Mouse (Mus musculus): Measurements from ENCODE around the gene Hdgfl2. TPM values are rescaled to one million over a fixed set of nuclear protein-coding genes. Genes with fewer than 3 reads are reported as not detected.
A peak's percentile ranks its signal among the peaks of the same experiment; 100 is the strongest.

The Hdgfl2 gene
- polyA plus RNA-seq, 1 experiment = 80.6 TPM

GRCm38 (mm10) chr17:56092312-56092711 is 12.9 kb downstream of the Hdgfl2 start:
- no peak for DNase-seq
- Histone ChIP-seq H3K27ac (ENCODE audit: control insufficient read depth, insufficient read depth, low read length) (no peak overlapping the region), H3K4me3 (ENCODE audit: control insufficient read depth, insufficient read depth, low read length) (no peak overlapping the region), H3K4me1 (replicated peaks; ENCODE audit: control insufficient read depth, insufficient read depth, low read length) (no peaks in the 10 kb centered on the region), H3K27me3 (ENCODE audit: control insufficient read depth, insufficient read depth, low read length) (no peaks in the 10 kb centered on the region), H3K36me3 (ENCODE audit: control insufficient read depth, insufficient read depth, low read length) (peaks cover 6% of the 10 kb centered on the region)
- WGBS = 100% methylated on average over 1 of the region's 1 CpGs
- TF ChIP-seq CTCF (IDR thresholded peaks at IDR 0.05; ENCODE audit: borderline replicate concordance, control insufficient read depth, extremely low read depth, insufficient read depth, low read length, poor library complexity) (no peak), POLR2A (IDR thresholded peaks at IDR 0.05; ENCODE audit: control insufficient read depth, extremely low read depth, insufficient read depth, low read length, poor library complexity) (no peak)

- Histone ChIP-seq H3K4me3 (ENCODE audit: control insufficient read depth, insufficient read depth, low read length) (no peak overlapping the region), H3K4me1 (replicated peaks; ENCODE audit: control insufficient read depth, insufficient read depth, low read length) (no peaks in the 10 kb centered on the region), H3K36me3 (ENCODE audit: control insufficient read depth, insufficient read depth, low read length) (peaks cover 11% of the 10 kb centered on the region), H3K27me3 (ENCODE audit: control insufficient read depth, insufficient read depth, low read length) (no peaks in the 10 kb centered on the region), H3K27ac (ENCODE audit: control insufficient read depth, insufficient read depth, low read length) (no peak overlapping the region)
- TF ChIP-seq CTCF (IDR thresholded peaks at IDR 0.05; ENCODE audit: borderline replicate concordance, control insufficient read depth, extremely low read depth, insufficient read depth, low read length, poor library complexity) (no peak), POLR2A (IDR thresholded peaks at IDR 0.05; ENCODE audit: control insufficient read depth, extremely low read depth, insufficient read depth, low read length, poor library complexity) (no peak)
- DNase-seq = no peak
- WGBS = 95% methylated on average over 1 of the region's 1 CpGs
These were observed 13.4 kb downstream of the Hdgfl2 start for GRCm38 (mm10) chr17:56092794-56093193.

- peaks cover 19% of the 10 kb centered on the region for H3K36me3 ChIP-seq (ENCODE audit: control insufficient read depth, insufficient read depth, low read length)
- no peak overlapping the region for H3K4me3 ChIP-seq (ENCODE audit: control insufficient read depth, insufficient read depth, low read length)
- H3K27ac ChIP-seq (ENCODE audit: control insufficient read depth, insufficient read depth, low read length) = no peak overlapping the region
- H3K27me3 ChIP-seq (ENCODE audit: control insufficient read depth, insufficient read depth, low read length) = no peaks in the 10 kb centered on the region
- no peaks in the 10 kb centered on the region for H3K4me1 ChIP-seq (replicated peaks; ENCODE audit: control insufficient read depth, insufficient read depth, low read length)
- DNase-seq = no peak
- 97% methylated on average over 12 of the region's 12 CpGs for WGBS
- TF ChIP-seq CTCF (IDR thresholded peaks at IDR 0.05; ENCODE audit: borderline replicate concordance, control insufficient read depth, extremely low read depth, insufficient read depth, low read length, poor library complexity) = no peak
- TF ChIP-seq POLR2A (IDR thresholded peaks at IDR 0.05; ENCODE audit: control insufficient read depth, extremely low read depth, insufficient read depth, low read length, poor library complexity) = no peak
These were observed 17.4 kb downstream of the Hdgfl2 start for GRCm38 (mm10) chr17:56096883-56097282.

GRCm38 (mm10) chr17:56098180-56098579 is 18.7 kb downstream of the Hdgfl2 start:
- no peak overlapping the region for H3K4me3 ChIP-seq (ENCODE audit: control insufficient read depth, insufficient read depth, low read length)
- H3K36me3 ChIP-seq (ENCODE audit: control insufficient read depth, insufficient read depth, low read length) = peaks cover 19% of the 10 kb centered on the region
- no peaks in the 10 kb centered on the region for H3K4me1 ChIP-seq (replicated peaks; ENCODE audit: control insufficient read depth, insufficient read depth, low read length)
- TF ChIP-seq POLR2A (IDR thresholded peaks at IDR 0.05; ENCODE audit: control insufficient read depth, extremely low read depth, insufficient read depth, low read length, poor library complexity) (no peak), CTCF (IDR thresholded peaks at IDR 0.05; ENCODE audit: borderline replicate concordance, control insufficient read depth, extremely low read depth, insufficient read depth, low read length, poor library complexity) (no peak)
- no peak overlapping the region for H3K27ac ChIP-seq (ENCODE audit: control insufficient read depth, insufficient read depth, low read length)
- H3K27me3 ChIP-seq (ENCODE audit: control insufficient read depth, insufficient read depth, low read length) = no peaks in the 10 kb centered on the region
- WGBS = 97% methylated on average over 8 of the region's 8 CpGs
- DNase-seq = no peak

GRCm38 (mm10) chr17:56098711-56099572 is 19.5 kb downstream of the Hdgfl2 start:
- TF ChIP-seq CTCF (IDR thresholded peaks at IDR 0.05; ENCODE audit: borderline replicate concordance, control insufficient read depth, extremely low read depth, insufficient read depth, low read length, poor library complexity) = peak; percentile 46; the same call in 1 of the 2 replicates
- TF ChIP-seq POLR2A (IDR thresholded peaks at IDR 0.05; ENCODE audit: control insufficient read depth, extremely low read depth, insufficient read depth, low read length, poor library complexity) = no peak
- DNase-seq = no peak
- no peaks in the 10 kb centered on the region for H3K27me3 ChIP-seq (ENCODE audit: control insufficient read depth, insufficient read depth, low read length)
- H3K27ac ChIP-seq (ENCODE audit: control insufficient read depth, insufficient read depth, low read length) = no peak overlapping the region
- H3K36me3 ChIP-seq (ENCODE audit: control insufficient read depth, insufficient read depth, low read length) = peaks cover 19% of the 10 kb centered on the region
- H3K4me3 ChIP-seq (ENCODE audit: control insufficient read depth, insufficient read depth, low read length) = no peak overlapping the region
- WGBS = 96% methylated on average over 15 of the region's 15 CpGs
- no peaks in the 10 kb centered on the region for H3K4me1 ChIP-seq (replicated peaks; ENCODE audit: control insufficient read depth, insufficient read depth, low read length)

GRCm38 (mm10) chr17:56100811-56101210 is 21.4 kb downstream of the Hdgfl2 start:
- H3K27ac ChIP-seq (ENCODE audit: control insufficient read depth, insufficient read depth, low read length) = no peak overlapping the region
- no peak overlapping the region for H3K4me3 ChIP-seq (ENCODE audit: control insufficient read depth, insufficient read depth, low read length)
- no peaks in the 10 kb centered on the region for H3K27me3 ChIP-seq (ENCODE audit: control insufficient read depth, insufficient read depth, low read length)
- peaks cover 19% of the 10 kb centered on the region for H3K36me3 ChIP-seq (ENCODE audit: control insufficient read depth, insufficient read depth, low read length)
- no peaks in the 10 kb centered on the region for H3K4me1 ChIP-seq (replicated peaks; ENCODE audit: control insufficient read depth, insufficient read depth, low read length)
- DNase-seq = no peak
- 93% methylated on average over 3 of the region's 3 CpGs for WGBS
- TF ChIP-seq POLR2A (IDR thresholded peaks at IDR 0.05; ENCODE audit: control insufficient read depth, extremely low read depth, insufficient read depth, low read length, poor library complexity) (no peak), CTCF (IDR thresholded peaks at IDR 0.05; ENCODE audit: borderline replicate concordance, control insufficient read depth, extremely low read depth, insufficient read depth, low read length, poor library complexity) (no peak)

All from thymus, adult 2 months (tissue).